Mouse (Mus musculus) left cerebral cortex, postnatal 36 days (tissue): ENCODE results near the gene AC109138.7. TPM values are rescaled to one million over a fixed set of nuclear protein-coding genes. Genes with fewer than 3 reads are reported as not detected.

Source experiments
- DNase-seq, 2 experiments: peaks; one replicate each; pipeline ENCODE4 v3.0.0; 2021 to 2022; ENCODE audit warnings: low spot score in 2 of 2, mixed read lengths in 1 of 2
- intact Hi-C: fragments of 180-260 bp; cut with DNase I; formaldehyde crosslinking; loops from one replicate; pipeline ENCODE4 v1.15.1; 2025
- microRNA-seq: library from miRNA; unstranded; fragments of <30 nt; microRNA quantifications from one replicate; pipeline ENCODE4 v1.2.0, GENCODE M21; 2022
- total RNA-seq, 2 experiments: library from RNA; stranded (reverse); gene quantifications; 2 replicates each; pipeline ENCODE4 v1.2.3; 2021

AC109138.7 gene
- total RNA-seq, 2 experiments from 2014 or later: not detected

- DNase-seq: peak; percentile 65 to 80
- intact Hi-C loops: no loop called here
Measured at GRCm38 (mm10) chr19:4268566-4269361, 54.6 kb downstream of the AC109138.7 start, which contains the start of gene Ssh3. Gene Ssh3 (minus strand): TSS chr19:4269180.

GRCm38 (mm10) chr19:4270187-4270586 is 56.0 kb downstream of the AC109138.7 start:
- peak in 1 of 2 experiments; percentile 3 for DNase-seq
- intact Hi-C loops: no loop called here

- intact Hi-C loops: no loop called here
- no peak for DNase-seq
Measured at GRCm38 (mm10) chr19:4270972-4271371, 56.8 kb downstream of the AC109138.7 start.

GRCm38 (mm10) chr19:4279487-4279886 is 65.3 kb downstream of the AC109138.7 start:
- DNase-seq: no peak
- intact Hi-C loops: no loop called here

- intact Hi-C loops: no loop called here
- no peak for DNase-seq
Measured at GRCm38 (mm10) chr19:4280425-4280824, 66.3 kb downstream of the AC109138.7 start.

Small RNAs within 50 kb of the gene (microRNA-seq; reads per million reads assigned to microRNA genes)
- gene Gm26115: not detected
- 9.1 reads per million, percentile 28 among the genes with 10 or more reads in this experiment for gene Mir6985

Other genes with a start within 250 kb of the AC109138.7 start
- gene Aldh3b2, start 242.0 kb upstream of the AC109138.7 start, total RNA-seq: 1 to 10 TPM; 1.0 to 1.4 TPM
- gene Acy3, start 227.8 kb upstream of the AC109138.7 start, total RNA-seq: 1 to 10 TPM; 2.0 to 2.7 TPM
- not detected for gene Tbx10, start 221.6 kb upstream of the AC109138.7 start, total RNA-seq
- gene Nudt8, start 213.8 kb upstream of the AC109138.7 start, total RNA-seq: 10 to 100 TPM in 1 of 2 experiments, 1 to 10 TPM in 1; 8.8 to 13.3 TPM
- gene Gm49405, start 213.7 kb upstream of the AC109138.7 start, total RNA-seq: 1 to 10 TPM; 1.2 to 1.8 TPM
- gene Doc2g, start 211.0 kb upstream of the AC109138.7 start, total RNA-seq: 1 to 10 TPM; 2.7 to 6.8 TPM
- gene Ndufv1, start 201.6 kb upstream of the AC109138.7 start, total RNA-seq: 100 to 1,000 TPM; 226 to 259 TPM
- 100 to 1,000 TPM; 301 to 332 TPM for gene Gstp1, start 176.4 kb upstream of the AC109138.7 start, total RNA-seq
- gene Gstp2, start 168.3 kb upstream of the AC109138.7 start, total RNA-seq: 10 to 100 TPM; 33.9 to 45.2 TPM
- not detected for gene Gstp3, start 154.8 kb upstream of the AC109138.7 start, total RNA-seq
- not detected for gene Cabp2, start 132.8 kb upstream of the AC109138.7 start, total RNA-seq
- gene Cdk2ap2, start 117.2 kb upstream of the AC109138.7 start, total RNA-seq: 10 to 100 TPM; 28.8 to 34.1 TPM
- 100 to 1,000 TPM; 202 to 203 TPM for gene Pitpnm1, start 114.4 kb upstream of the AC109138.7 start, total RNA-seq
- 100 to 1,000 TPM; 106 to 133 TPM for gene Aip, start 88.5 kb upstream of the AC109138.7 start, total RNA-seq
- gene Gpr152, start 74.6 kb upstream of the AC109138.7 start, total RNA-seq: not detected
- gene Cabp4, start 70.3 kb upstream of the AC109138.7 start, total RNA-seq: not detected
- 10 to 100 TPM; 75.7 to 81.1 TPM for gene Coro1b, start 65.7 kb upstream of the AC109138.7 start, total RNA-seq
- gene Ptprcap, start 60.8 kb upstream of the AC109138.7 start, total RNA-seq: 1 to 10 TPM; 1.3 to 1.8 TPM
- gene Rps6kb2, start 51.0 kb upstream of the AC109138.7 start, total RNA-seq: 10 to 100 TPM; 27.8 to 43.1 TPM
- 1 to 10 TPM; 5.5 to 7.8 TPM for gene Carns1, start 38.9 kb upstream of the AC109138.7 start, total RNA-seq
- 1 to 10 TPM; 1.5 to 1.9 TPM for gene Tbc1d10c, start 23.1 kb upstream of the AC109138.7 start, total RNA-seq
- 100 to 1,000 TPM; 292 to 320 TPM for gene Ppp1ca, start 22.3 kb upstream of the AC109138.7 start, total RNA-seq
- 10 to 100 TPM in 1 of 2 experiments, 1 to 10 TPM in 1; 6.1 to 10.8 TPM for gene Rad9a, start 12.7 kb upstream of the AC109138.7 start, total RNA-seq
- 1 to 10 TPM in 1 of 2 experiments, under 1 TPM in 1; 0.84 to 1.2 TPM for gene Clcf1, start 119 bp upstream of the AC109138.7 start, total RNA-seq
- 10 to 100 TPM; 15.9 to 17.8 TPM for gene Pold4, start 17.5 kb downstream of the AC109138.7 start, total RNA-seq
- gene Ssh3, start 54.8 kb downstream of the AC109138.7 start, total RNA-seq: 10 to 100 TPM; 41.1 to 65.6 TPM
- gene Ankrd13d, start 68.8 kb downstream of the AC109138.7 start, total RNA-seq: 10 to 100 TPM; 69.7 to 72.3 TPM
- 100 to 1,000 TPM; 223 to 239 TPM for gene Grk2, start 91.9 kb downstream of the AC109138.7 start, total RNA-seq
- gene Kdm2a, start 183.9 kb downstream of the AC109138.7 start, total RNA-seq: 10 to 100 TPM; 66.6 to 82.6 TPM
- gene Rhod, start 225.1 kb downstream of the AC109138.7 start, total RNA-seq: under 1 TPM; 0.32 to 0.86 TPM